Mouse (Mus musculus): ENCODE measurements around the gene Rab7.

DNA sequence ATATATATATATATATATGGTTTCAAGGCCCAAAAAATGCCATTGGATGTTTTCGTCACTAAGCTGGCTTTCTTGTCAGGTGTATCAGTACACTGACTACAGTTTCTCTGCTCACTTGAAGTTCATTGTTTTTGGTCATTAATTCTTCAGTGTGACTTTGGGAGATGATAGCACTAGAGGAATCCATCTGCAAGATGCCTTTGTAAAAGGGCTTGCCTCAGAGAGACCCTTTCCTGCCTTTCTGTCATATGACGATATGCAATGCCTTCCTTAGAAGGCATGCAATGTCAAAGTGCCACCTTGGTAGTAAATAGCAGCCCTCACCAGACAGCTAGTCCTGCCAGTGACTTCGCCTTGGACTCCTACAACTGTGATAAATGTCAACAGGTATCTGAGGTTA lies 38.6 kb upstream of the Rab7 start:
- TF ChIP-seq GATA1 (IDR thresholded peaks at IDR 0.05; ENCODE audit: borderline replicate concordance, low read length) (no peak), FLI1 (IDR thresholded peaks at IDR 0.05; ENCODE audit: low read length) (no peak)

Measured in megakaryocyte, embryonic 14.5 days (primary cell).